Mouse (Mus musculus): ENCODE measurements at regions not wholly inside any gene's neighbourhood (a gene's known extent, or its start where the extent isn't known, plus 50 kb on each side); places are given as distances from the start of the nearest gene placed in this dataset.

DNA sequence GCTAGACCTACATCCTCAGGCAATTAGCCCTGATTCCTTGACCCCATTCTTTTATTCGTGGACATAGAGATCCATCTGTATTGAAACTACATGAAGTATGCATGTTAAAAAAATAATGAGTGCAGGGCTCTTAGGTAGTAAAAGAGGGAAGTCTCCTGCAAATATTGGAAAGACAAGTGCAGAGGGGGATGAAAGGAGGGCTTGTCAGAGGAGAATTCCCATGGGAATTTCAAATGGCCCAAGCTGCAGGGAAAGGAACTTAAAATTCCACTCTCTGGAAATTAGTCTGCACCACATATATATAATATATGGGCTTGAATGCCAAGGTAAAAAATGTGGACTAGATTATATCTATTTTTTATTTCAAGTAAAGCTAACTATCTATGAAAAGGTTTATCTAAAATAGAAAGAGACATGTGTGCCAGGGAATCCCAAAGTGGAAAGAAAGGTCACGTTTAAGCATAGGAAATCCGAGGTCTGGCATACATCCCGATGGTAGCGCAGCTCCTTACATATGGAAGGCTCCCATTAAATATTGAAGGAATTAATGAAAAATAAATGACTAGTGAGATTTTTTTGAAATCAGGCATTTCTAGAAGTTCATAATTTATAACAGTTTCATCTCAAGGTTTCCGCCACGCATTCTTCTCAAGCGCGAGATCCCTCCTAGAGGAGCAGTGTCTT lies 457.4 kb downstream of the Kctd12 start:
- no peak overlapping the region for H3K27ac ChIP-seq
- H3K4me1 ChIP-seq (replicated peaks; ENCODE audit: control insufficient read depth, insufficient read depth, low read length) = no peaks in the 10 kb centered on the region
- 78% methylated on average over 9 of the region's 9 CpGs for WGBS
- no peak overlapping the region for H3K4me3 ChIP-seq (replicated peaks; ENCODE audit: low read length)
- H3K4me2 ChIP-seq (replicated peaks) = no peak overlapping the region
- DNase-seq (ENCODE audit: low spot score) = no peak
- no peak overlapping the region for H3K9ac ChIP-seq
- ATAC-seq (ENCODE audit: low FRiP score) = no peak
- H3K9me3 ChIP-seq (ENCODE audit: control insufficient read depth, low read length) = no peaks in the 10 kb centered on the region
- no peaks in the 10 kb centered on the region for H3K36me3 ChIP-seq (replicated peaks; ENCODE audit: control insufficient read depth, insufficient read depth)
- H3K27me3 ChIP-seq (ENCODE audit: control insufficient read depth, insufficient read depth, low read length) = no peaks in the 10 kb centered on the region

DNA sequence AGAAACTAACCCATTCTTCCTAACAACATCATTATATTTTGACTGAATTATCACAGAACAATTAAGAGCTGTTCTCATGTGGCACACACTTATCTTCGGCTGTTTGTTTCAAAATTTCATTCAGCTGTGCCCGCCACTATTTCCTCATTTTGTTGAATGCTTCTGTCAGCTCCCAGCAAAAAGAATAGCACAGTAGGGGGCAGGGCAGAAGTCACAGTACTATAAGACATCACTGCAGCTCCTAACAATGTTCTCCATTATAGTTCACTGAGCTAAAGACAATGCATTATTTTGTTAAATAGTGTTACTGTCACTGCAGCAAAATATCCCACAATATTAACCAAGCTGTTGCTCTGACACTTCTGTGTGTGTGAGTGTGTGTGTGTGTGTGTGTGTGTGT lies 465.7 kb downstream of the Kctd12 start:
- 1% methylated on average over 2 of the region's 2 CpGs for WGBS
- Histone ChIP-seq H3K4me2 (replicated peaks) (no peak overlapping the region), H3K4me1 (replicated peaks; ENCODE audit: control insufficient read depth, insufficient read depth, low read length) (no peaks in the 10 kb centered on the region), H3K27ac (no peak overlapping the region), H3K4me3 (replicated peaks; ENCODE audit: low read length) (no peak overlapping the region), H3K27me3 (ENCODE audit: control insufficient read depth, insufficient read depth, low read length) (no peaks in the 10 kb centered on the region), H3K36me3 (replicated peaks; ENCODE audit: control insufficient read depth, insufficient read depth) (no peaks in the 10 kb centered on the region), H3K9me3 (ENCODE audit: control insufficient read depth, low read length) (no peaks in the 10 kb centered on the region), H3K9ac (no peak overlapping the region)
- DNase-seq (ENCODE audit: low spot score) (peak; percentile 36), ATAC-seq (ENCODE audit: low FRiP score) (no peak; the same call in 1 of the 2 replicates)

DNA sequence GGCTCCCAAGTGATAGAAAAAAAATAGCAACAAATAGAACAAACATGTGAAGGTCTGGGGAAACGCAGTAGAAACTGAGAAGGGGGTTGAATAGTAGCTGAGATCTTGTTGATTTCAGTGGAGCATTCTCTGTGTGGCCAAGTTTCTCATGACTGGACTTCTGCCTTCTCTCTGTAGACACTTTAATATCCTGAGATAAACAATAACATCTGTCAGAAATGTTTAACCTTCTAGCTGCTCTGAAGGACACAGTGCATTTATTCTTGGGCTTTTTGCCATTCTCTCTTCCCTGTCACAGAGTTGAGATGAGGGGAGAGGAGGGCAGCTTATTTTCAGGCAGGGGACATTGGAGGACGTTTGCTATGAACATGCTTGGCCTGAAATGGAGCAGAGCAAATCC lies 467.9 kb downstream of the Kctd12 start:
- Histone ChIP-seq H3K4me2 (replicated peaks) (no peak overlapping the region), H3K36me3 (replicated peaks; ENCODE audit: control insufficient read depth, insufficient read depth) (no peaks in the 10 kb centered on the region), H3K9me3 (ENCODE audit: control insufficient read depth, low read length) (no peaks in the 10 kb centered on the region), H3K27me3 (ENCODE audit: control insufficient read depth, insufficient read depth, low read length) (no peaks in the 10 kb centered on the region), H3K4me1 (replicated peaks; ENCODE audit: control insufficient read depth, insufficient read depth, low read length) (no peaks in the 10 kb centered on the region), H3K27ac (no peak overlapping the region), H3K9ac (no peak overlapping the region), H3K4me3 (replicated peaks; ENCODE audit: low read length) (no peak overlapping the region)
- no peak for ATAC-seq (ENCODE audit: low FRiP score)
- 66% methylated on average over 2 of the region's 2 CpGs for WGBS
- no peak for DNase-seq (ENCODE audit: low spot score)

DNA sequence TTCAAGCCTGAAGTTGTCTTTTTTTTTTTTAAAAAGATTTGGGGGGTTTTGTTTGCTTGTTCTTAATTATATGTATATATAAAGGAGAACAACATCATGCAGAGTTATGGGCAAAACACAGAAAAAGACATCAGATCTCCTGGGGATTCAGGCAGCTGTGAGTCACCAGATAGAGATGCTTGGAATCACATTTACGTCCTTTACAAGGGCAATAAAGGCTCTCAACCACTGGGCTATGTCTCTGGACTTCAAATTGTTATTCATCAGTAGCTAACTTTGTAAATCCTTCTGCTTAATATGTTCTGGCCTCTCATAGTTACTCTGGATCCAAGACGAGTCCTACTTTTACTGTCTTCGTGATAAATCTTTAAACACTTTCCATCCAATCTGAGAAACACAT lies 469.8 kb downstream of the Kctd12 start:
- H3K9ac ChIP-seq = no peak overlapping the region
- H3K4me1 ChIP-seq (replicated peaks; ENCODE audit: control insufficient read depth, insufficient read depth, low read length) = no peaks in the 10 kb centered on the region
- no peak overlapping the region for H3K4me2 ChIP-seq (replicated peaks)
- WGBS = 76% methylated on average over 3 of the region's 3 CpGs
- no peak overlapping the region for H3K27ac ChIP-seq
- H3K27me3 ChIP-seq (ENCODE audit: control insufficient read depth, insufficient read depth, low read length) = no peaks in the 10 kb centered on the region
- no peak for DNase-seq (ENCODE audit: low spot score)
- ATAC-seq (ENCODE audit: low FRiP score) = no peak
- no peak overlapping the region for H3K4me3 ChIP-seq (replicated peaks; ENCODE audit: low read length)
- no peaks in the 10 kb centered on the region for H3K9me3 ChIP-seq (ENCODE audit: control insufficient read depth, low read length)
- no peaks in the 10 kb centered on the region for H3K36me3 ChIP-seq (replicated peaks; ENCODE audit: control insufficient read depth, insufficient read depth)

DNA sequence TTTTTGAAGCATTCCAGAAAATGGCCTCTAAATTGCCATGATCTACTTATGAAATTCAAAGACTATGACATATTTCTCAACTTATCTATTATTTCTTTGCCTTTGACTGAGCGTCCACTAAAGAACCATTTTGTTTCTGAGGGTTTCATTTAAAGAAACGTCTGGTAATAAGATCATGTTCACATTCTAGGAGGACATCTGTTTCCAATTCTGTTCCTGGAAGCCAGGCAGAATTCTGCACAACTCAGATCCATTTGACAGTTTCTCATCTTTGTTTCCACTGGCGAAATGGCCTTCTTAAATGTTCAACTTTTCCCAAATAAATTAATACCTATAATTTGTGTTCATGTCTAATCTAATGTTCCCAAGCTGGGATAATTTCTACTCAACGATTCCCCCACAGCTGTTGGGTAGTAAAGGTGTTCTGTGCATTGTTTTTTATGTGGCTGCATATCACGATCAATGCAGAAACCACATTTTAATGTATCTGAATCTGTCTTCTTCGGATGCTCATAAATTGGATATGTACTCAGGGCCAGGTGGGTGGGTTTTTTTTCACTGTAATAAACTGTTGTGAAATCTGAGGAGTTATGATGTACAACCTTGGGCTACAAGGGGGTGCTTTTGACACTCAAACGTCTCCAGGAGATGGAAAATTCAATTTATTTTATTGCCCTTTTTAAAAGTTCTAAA lies 470.6 kb downstream of the Kctd12 start:
- no peak overlapping the region for H3K9ac ChIP-seq
- DNase-seq (ENCODE audit: low spot score) (no peak), ATAC-seq (ENCODE audit: low FRiP score) (no peak)
- H3K27ac ChIP-seq = no peak overlapping the region
- H3K4me2 ChIP-seq (replicated peaks) = no peak overlapping the region
- no peaks in the 10 kb centered on the region for H3K9me3 ChIP-seq (ENCODE audit: control insufficient read depth, low read length)
- WGBS = 83% methylated on average over 7 of the region's 7 CpGs
- no peaks in the 10 kb centered on the region for H3K36me3 ChIP-seq (replicated peaks; ENCODE audit: control insufficient read depth, insufficient read depth)
- no peak overlapping the region for H3K4me3 ChIP-seq (replicated peaks; ENCODE audit: low read length)
- H3K27me3 ChIP-seq (ENCODE audit: control insufficient read depth, insufficient read depth, low read length) = no peaks in the 10 kb centered on the region
- no peaks in the 10 kb centered on the region for H3K4me1 ChIP-seq (replicated peaks; ENCODE audit: control insufficient read depth, insufficient read depth, low read length)

DNA sequence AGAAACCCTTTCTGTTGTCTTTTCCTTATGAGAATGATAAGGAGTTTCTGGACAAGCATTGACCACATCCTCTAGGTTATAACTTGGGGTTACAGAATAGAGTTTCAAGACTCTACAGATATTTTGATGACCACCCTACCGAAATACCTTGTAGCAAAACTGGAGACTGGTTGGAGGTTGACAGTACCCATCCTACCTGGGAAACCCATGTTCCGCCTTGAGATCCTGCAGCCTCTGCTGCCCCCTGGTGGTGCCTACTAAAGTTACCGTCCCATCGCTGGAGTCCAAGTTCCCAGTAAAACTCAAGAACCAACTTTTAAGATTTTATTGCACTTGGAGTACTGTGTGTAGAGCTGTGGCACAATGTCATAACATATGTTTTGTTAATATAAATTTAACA lies 472.1 kb downstream of the Kctd12 start:
- no peaks in the 10 kb centered on the region for H3K4me1 ChIP-seq (replicated peaks; ENCODE audit: control insufficient read depth, insufficient read depth, low read length)
- ATAC-seq (ENCODE audit: low FRiP score) = 0 out of 2 replicates have a peak, but pooled peaks have one; percentile 27
- H3K4me2 ChIP-seq (replicated peaks) = no peak overlapping the region
- DNase-seq (ENCODE audit: low spot score) = peak; percentile 55
- no peaks in the 10 kb centered on the region for H3K27me3 ChIP-seq (ENCODE audit: control insufficient read depth, insufficient read depth, low read length)
- H3K4me3 ChIP-seq (replicated peaks; ENCODE audit: low read length) = no peak overlapping the region
- H3K36me3 ChIP-seq (replicated peaks; ENCODE audit: control insufficient read depth, insufficient read depth) = no peaks in the 10 kb centered on the region
- no peaks in the 10 kb centered on the region for H3K9me3 ChIP-seq (ENCODE audit: control insufficient read depth, low read length)
- no peak overlapping the region for H3K9ac ChIP-seq
- no peak overlapping the region for H3K27ac ChIP-seq
- WGBS = 25% methylated on average over 4 of the region's 4 CpGs

DNA sequence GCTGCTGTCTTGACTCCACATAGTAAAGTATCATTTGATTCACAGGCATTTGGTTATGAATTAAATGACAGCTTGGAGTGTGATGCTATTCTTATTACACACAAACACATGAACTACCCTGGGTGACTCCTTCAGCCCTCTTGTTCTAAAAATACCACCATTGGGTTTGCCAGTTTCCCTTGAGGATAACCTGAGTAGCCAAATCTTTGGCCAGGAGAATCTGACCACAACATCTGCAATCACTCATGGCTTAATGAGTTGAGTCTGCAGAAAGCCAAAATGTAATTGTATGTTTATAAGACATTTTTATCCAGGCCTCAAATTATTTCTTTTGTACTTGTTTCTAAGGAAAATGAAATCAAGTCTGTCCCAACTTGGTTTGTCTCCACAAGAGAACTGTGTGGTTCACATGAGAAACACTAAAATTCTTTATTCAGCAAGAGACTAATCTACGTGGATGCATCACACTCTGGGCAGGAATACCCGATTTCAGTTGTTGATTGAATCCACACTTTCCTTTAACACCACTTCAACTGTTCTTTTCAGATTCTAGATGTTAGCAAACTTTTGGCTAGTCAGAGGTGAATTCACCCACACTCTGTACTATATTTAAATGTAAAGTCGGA lies 476.6 kb downstream of the Kctd12 start:
- H3K27ac ChIP-seq = no peak overlapping the region
- no peaks in the 10 kb centered on the region for H3K27me3 ChIP-seq (ENCODE audit: control insufficient read depth, insufficient read depth, low read length)
- H3K4me2 ChIP-seq (replicated peaks) = no peak overlapping the region
- H3K36me3 ChIP-seq (replicated peaks; ENCODE audit: control insufficient read depth, insufficient read depth) = no peaks in the 10 kb centered on the region
- H3K4me3 ChIP-seq (replicated peaks; ENCODE audit: low read length) = no peak overlapping the region
- H3K9ac ChIP-seq = no peak overlapping the region
- 93% methylated on average over 3 of the region's 3 CpGs for WGBS
- no peaks in the 10 kb centered on the region for H3K9me3 ChIP-seq (ENCODE audit: control insufficient read depth, low read length)
- no peak for ATAC-seq (ENCODE audit: low FRiP score)
- no peak for DNase-seq (ENCODE audit: low spot score)
- H3K4me1 ChIP-seq (replicated peaks; ENCODE audit: control insufficient read depth, insufficient read depth, low read length) = no peaks in the 10 kb centered on the region

DNA sequence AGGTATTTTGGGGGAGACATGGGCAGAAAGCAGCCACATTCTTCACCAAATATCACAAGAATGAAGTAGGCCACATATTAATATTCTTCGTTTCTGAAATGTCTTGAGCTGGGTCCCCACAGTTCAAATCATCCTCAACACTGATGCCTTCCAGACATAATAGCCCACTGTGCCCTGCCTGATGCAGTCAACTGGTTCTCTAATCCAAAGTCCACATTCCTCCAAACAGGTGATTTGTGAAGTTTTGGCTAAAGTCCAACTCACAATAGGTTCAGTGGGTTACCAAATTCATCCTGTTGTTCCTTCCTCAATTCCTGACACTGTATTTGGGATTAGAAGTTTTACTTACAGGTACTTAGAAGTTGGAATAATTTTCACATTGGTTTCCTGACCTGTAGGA lies 485.3 kb downstream of the Kctd12 start:
- no peak overlapping the region for H3K27ac ChIP-seq
- no peaks in the 10 kb centered on the region for H3K27me3 ChIP-seq (ENCODE audit: control insufficient read depth, insufficient read depth, low read length)
- H3K4me3 ChIP-seq (replicated peaks; ENCODE audit: low read length) = no peak overlapping the region
- WGBS = 89% methylated on average over 1 of the region's 1 CpGs
- H3K4me1 ChIP-seq (replicated peaks; ENCODE audit: control insufficient read depth, insufficient read depth, low read length) = no peaks in the 10 kb centered on the region
- H3K4me2 ChIP-seq (replicated peaks) = no peak overlapping the region
- no peak overlapping the region for H3K9ac ChIP-seq
- H3K9me3 ChIP-seq (ENCODE audit: control insufficient read depth, low read length) = no peaks in the 10 kb centered on the region
- no peaks in the 10 kb centered on the region for H3K36me3 ChIP-seq (replicated peaks; ENCODE audit: control insufficient read depth, insufficient read depth)
- no peak for DNase-seq (ENCODE audit: low spot score)
- ATAC-seq (ENCODE audit: low FRiP score) = no peak

DNA sequence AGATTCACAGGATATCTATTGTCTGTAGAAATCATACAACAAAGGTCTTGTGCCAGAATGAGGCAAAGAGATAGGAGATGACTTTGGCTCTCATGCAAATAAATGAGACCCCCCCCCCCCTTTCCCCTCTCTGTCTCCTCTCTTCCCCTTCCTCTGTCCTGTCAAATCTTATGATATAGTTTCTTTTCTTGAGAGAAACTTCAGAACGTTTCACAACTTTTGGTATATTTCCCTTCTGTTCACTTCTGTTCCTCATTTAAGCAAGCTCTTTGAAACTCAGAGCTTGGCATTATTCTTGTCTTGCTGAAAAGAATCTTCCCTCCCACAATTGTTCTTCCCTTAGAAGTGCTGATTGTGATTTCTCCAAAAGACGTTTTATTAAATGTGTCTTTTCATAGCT lies 490.1 kb downstream of the Kctd12 start:
- Histone ChIP-seq H3K27me3 (ENCODE audit: control insufficient read depth, insufficient read depth, low read length) (no peaks in the 10 kb centered on the region), H3K9ac (no peak overlapping the region), H3K27ac (no peak overlapping the region), H3K4me3 (replicated peaks; ENCODE audit: low read length) (no peak overlapping the region), H3K4me2 (replicated peaks) (no peak overlapping the region), H3K4me1 (replicated peaks; ENCODE audit: control insufficient read depth, insufficient read depth, low read length) (no peaks in the 10 kb centered on the region), H3K9me3 (ENCODE audit: control insufficient read depth, low read length) (no peaks in the 10 kb centered on the region), H3K36me3 (replicated peaks; ENCODE audit: control insufficient read depth, insufficient read depth) (no peaks in the 10 kb centered on the region)
- DNase-seq (ENCODE audit: low spot score) = no peak
- no peak for ATAC-seq (ENCODE audit: low FRiP score)
- 61% methylated on average over 2 of the region's 2 CpGs for WGBS

Data from hindbrain, embryonic 14.5 days (tissue).